Mouse (Mus musculus) CH12.LX (cell line): ENCODE measurements around the gene Dnhd1. TPM values are rescaled to one million over a fixed set of nuclear protein-coding genes. Genes with fewer than 3 reads are reported as not detected.

Source experiments
- DNase-seq: peaks from one replicate; pipeline ENCODE4 v3.0.0-alpha.2; 2013; ENCODE audit errors: extremely low read depth
- H3K27ac ChIP-seq: 2 replicates; pipeline ENCODE4 v1.5.1; 2012; ENCODE audit warnings: low read depth, mild to moderate bottlenecking, control low read depth, moderate library complexity; ENCODE audit not compliant: insufficient read depth
- H3K27me3 ChIP-seq: replicated peaks from 2 replicates; pipeline ENCODE3; 2012; ENCODE audit warnings: inconsistent platforms
- H3K36me3 ChIP-seq, 2 experiments: replicated peaks in 1 of 2; 2 replicates each; pipeline versions ENCODE3 to v1.6.1; 2012; ENCODE audit warnings: inconsistent platforms in 1 of 2, low read length in 1 of 2, mild to moderate bottlenecking in 1 of 2, mixed read lengths in 1 of 2, moderate library complexity in 1 of 2; ENCODE audit not compliant: control insufficient read depth in 1 of 2, insufficient read depth in 1 of 2
- H3K4me1 ChIP-seq, 2 experiments: 2 replicates each; pipeline ENCODE4 v1.6.1; 2012; ENCODE audit warnings: inconsistent platforms in 1 of 2, moderate library complexity in 1 of 2; ENCODE audit not compliant: insufficient read depth in 2 of 2, control insufficient read depth in 1 of 2
- H3K4me2 ChIP-seq: 2 replicates; pipeline ENCODE4 v1.6.1; 2012; ENCODE audit warnings: low read depth, mild to moderate bottlenecking, control low read depth; ENCODE audit not compliant: poor library complexity, insufficient read depth, severe bottlenecking
- H3K4me3 ChIP-seq, 3 experiments: fragments of 150-350 bp in 1 of 3; sonication (generic) in 1 of 3; replicated peaks in 1 of 3; 2 replicates each; pipeline versions ENCODE3 to v1.5.1; 2011 to 2012; ENCODE audit warnings: low read depth in 2 of 3, low read length in 2 of 3, mild to moderate bottlenecking in 2 of 3, moderate library complexity in 2 of 3, control low read depth in 1 of 3, improper control_type of control experiment in 1 of 3, inconsistent platforms in 1 of 3, mixed read lengths in 1 of 3; ENCODE audit not compliant: poor library complexity in 1 of 3
- H3K79me2 ChIP-seq: replicated peaks from 2 replicates; pipeline ENCODE4 v1.6.1; 2012; ENCODE audit warnings: mild to moderate bottlenecking, moderate library complexity; ENCODE audit not compliant: control insufficient read depth, poor library complexity, insufficient read depth, severe bottlenecking; ENCODE audit errors: extremely low read depth
- H3K9ac ChIP-seq: 2 replicates; pipeline ENCODE4 v1.6.1; 2012; ENCODE audit warnings: low read depth, mild to moderate bottlenecking, control low read depth, moderate library complexity; ENCODE audit not compliant: insufficient read depth
- H3K9me3 ChIP-seq: replicated peaks from 2 replicates; pipeline ENCODE3; 2012; ENCODE audit warnings: low read length, inconsistent platforms, mixed read lengths
- BHLHE40 ChIP-seq: IDR thresholded peaks from 2 replicates; pipeline ENCODE4 v1.6.1; 2011; ENCODE audit warnings: mild to moderate bottlenecking, low read depth, low read length, improper control_type of control experiment
- E2F4 ChIP-seq: IDR thresholded peaks from 2 replicates; pipeline ENCODE4 v1.6.1; 2011; ENCODE audit warnings: low read depth, low read length, improper control_type of control experiment; ENCODE audit not compliant: insufficient replicate concordance
- ETS1 ChIP-seq: conservative IDR thresholded peaks from 2 replicates; pipeline ENCODE4 v1.6.1; 2012; ENCODE audit warnings: low read depth, mild to moderate bottlenecking, inconsistent platforms, low read length, improper control_type of control experiment, moderate library complexity
- JUND ChIP-seq: conservative IDR thresholded peaks from 2 replicates; pipeline ENCODE4 v1.6.1; 2011; ENCODE audit warnings: low read depth, low read length, improper control_type of control experiment
- MAFK ChIP-seq: IDR thresholded peaks from 2 replicates; pipeline ENCODE4 v1.6.1; 2011; ENCODE audit warnings: low read length, improper control_type of control experiment; ENCODE audit not compliant: insufficient replicate concordance
- MAX ChIP-seq: IDR thresholded peaks from 2 replicates; pipeline ENCODE4 v1.6.1; 2011; ENCODE audit warnings: low read length, improper control_type of control experiment
- MAZ ChIP-seq: IDR thresholded peaks from 2 replicates; pipeline ENCODE4 v1.6.1; 2012; ENCODE audit warnings: low read depth, mild to moderate bottlenecking, inconsistent platforms, low read length, improper control_type of control experiment, moderate library complexity
- MEF2A ChIP-seq: IDR thresholded peaks from 2 replicates; pipeline ENCODE4 v1.6.1; 2014; ENCODE audit warnings: low read depth, mild to moderate bottlenecking, inconsistent platforms, low read length, improper control_type of control experiment, borderline replicate concordance
- MXI1 ChIP-seq: IDR thresholded peaks from 2 replicates; pipeline ENCODE4 v1.6.1; 2011; ENCODE audit warnings: mild to moderate bottlenecking, low read depth, low read length, improper control_type of control experiment
- MYC ChIP-seq: IDR thresholded peaks from 2 replicates; pipeline ENCODE4 v1.6.1; 2011; ENCODE audit warnings: low read depth, mild to moderate bottlenecking, improper control_type of control experiment, low read length
- NELFE ChIP-seq: IDR thresholded peaks from 2 replicates; pipeline ENCODE4 v1.6.1; 2011; ENCODE audit warnings: low read depth, low read length, improper control_type of control experiment
- NRF1 ChIP-seq: IDR thresholded peaks from 2 replicates; pipeline ENCODE4 v1.6.1; 2014; ENCODE audit warnings: low read depth, mild to moderate bottlenecking, inconsistent platforms, low read length, improper control_type of control experiment, moderate library complexity
- PAX5 ChIP-seq: IDR thresholded peaks from 2 replicates; pipeline ENCODE4 v1.6.1; 2012; ENCODE audit warnings: low read length, inconsistent platforms, mixed read lengths
- POLR2AphosphoS2 ChIP-seq: IDR thresholded peaks from 2 replicates; pipeline ENCODE4 v1.6.1; 2011; ENCODE audit warnings: low read depth, low read length, improper control_type of control experiment
- SIN3A ChIP-seq: IDR thresholded peaks from 2 replicates; pipeline ENCODE4 v1.6.1; 2012; ENCODE audit warnings: low read length, improper control_type of control experiment, inconsistent platforms
- SMC3 ChIP-seq: IDR thresholded peaks from 2 replicates; pipeline ENCODE4 v1.6.1; 2011; ENCODE audit warnings: low read depth, low read length, improper control_type of control experiment
- TBP ChIP-seq: conservative IDR thresholded peaks from 2 replicates; pipeline ENCODE4 v1.6.1; 2011; ENCODE audit warnings: low read depth, low read length, improper control_type of control experiment
- TCF12 ChIP-seq: IDR thresholded peaks from 2 replicates; pipeline ENCODE4 v1.6.1; 2014; ENCODE audit warnings: low read depth, mild to moderate bottlenecking, inconsistent platforms, low read length, improper control_type of control experiment
- USF1 ChIP-seq: IDR thresholded peaks from 2 replicates; pipeline ENCODE4 v1.6.1; 2014; ENCODE audit warnings: low read depth, mild to moderate bottlenecking, inconsistent platforms, low read length, improper control_type of control experiment
- ZC3H11A ChIP-seq: IDR thresholded peaks from 2 replicates; pipeline ENCODE4 v1.6.1; 2012; ENCODE audit warnings: low read depth, mild to moderate bottlenecking, inconsistent platforms, low read length, improper control_type of control experiment
- ZKSCAN1 ChIP-seq: IDR thresholded peaks from 2 replicates; pipeline ENCODE4 v1.6.1; 2012; ENCODE audit warnings: low read depth, inconsistent platforms, low read length, improper control_type of control experiment, borderline replicate concordance
- dilution Hi-C: fragments of 300-500 bp; cut with MboI; formaldehyde crosslinking; loops from 2 replicates; pipeline ENCODE4 v1.14.3; 2020; ENCODE audit warnings: low sequenced_read_pairs; ENCODE audit not compliant: extremely low pct_unique_long_range_greater_than_20kb, extremely low pct_ligation_motif_present
- in situ Hi-C: fragments of 300-500 bp; cut with MboI; formaldehyde crosslinking; loops from 3 replicates; pipeline ENCODE4 v1.14.3; 2019; ENCODE audit warnings: low sequenced_read_pairs, low pct_ligation_motif_present, low pct_unique_long_range_greater_than_20kb, mixed read lengths
- polyA plus RNA-seq: library from polyadenylated mRNA; unstranded; fragments of >175 nt; gene quantifications from 2 replicates; pipeline ENCODE4 v1.2.1, GENCODE M21; 2012; ENCODE audit warnings: low read depth; ENCODE audit not compliant: insufficient read length
- total RNA-seq, 2 experiments: library from RNA; depleted of rRNA; stranded (reverse); fragments of 300-350 nt in 1 of 2; fragments of >200 nt in 1 of 2; gene quantifications; 2 replicates each; pipeline ENCODE4 v1.2.3; 2012 to 2014

Dnhd1 gene
- total and polyA plus RNA-seq, 3 experiments, result 0.08 to 0.41 (median 0.23) TPM

GRCm38 (mm10) chr7:105633127-105633800 is 17.4 kb upstream of the Dnhd1 start, which contains the start of gene Trim3:
Gene Trim3, minus strand, starts transcription at chr7:105633571.
- Histone ChIP-seq H3K27me3 (peaks cover 9% of the 10 kb centered on the region), H3K79me2 (no peaks in the 10 kb centered on the region), H3K9me3 (no peaks in the 10 kb centered on the region), H3K27ac (no peak within 1 kb of the TSS), H3K9ac (peak within 1 kb of the TSS; percentile 51), H3K4me1 (peaks cover 3 to 28% of the 10 kb centered on the region in 2 experiments; a peak in 3 of 4 replicates), H3K4me2 (peak within 1 kb of the TSS; percentile 84), H3K36me3 (peaks cover 18 to 37% of the 10 kb centered on the region in 2 experiments), H3K4me3 (peak within 1 kb of the TSS; percentile 53 to 76 (median 69))
- TF ChIP-seq NRF1 (peak; percentile 64), MXI1 (0 out of 2 replicates have a peak, but pooled peaks have one; percentile 20), TCF12 (no peak), MYC (no peak), BHLHE40 (peak; percentile 85)
- peak; percentile 53 for DNase-seq
- dilution Hi-C loops, result no loop called here
- in situ Hi-C loops, result no loop called here

GRCm38 (mm10) chr7:105633801-105634135 is 16.9 kb upstream of the Dnhd1 start:
- H3K9ac ChIP-seq, result no peak overlapping the region
- H3K27me3 ChIP-seq, result peaks cover 9% of the 10 kb centered on the region
- H3K79me2 ChIP-seq, result 0 out of 2 replicates have a peak, but pooled peaks cover under 1% of the 10 kb centered on the region
- TF ChIP-seq MAFK (no peak), MAZ (no peak), TBP (no peak), MAX (no peak), SIN3A (no peak), NRF1 (no peak), PAX5 (no peak), ZKSCAN1 (no peak), ETS1 (no peak), ZC3H11A (no peak), NELFE (no peak), BHLHE40 (no peak), E2F4 (no peak), SMC3 (no peak), MXI1 (no peak), JUND (no peak), POLR2AphosphoS2 (no peak), MEF2A (no peak), USF1 (no peak)
- H3K36me3 ChIP-seq, result peaks cover 18 to 42% of the 10 kb centered on the region in 2 experiments
- DNase-seq, result no peak
- dilution Hi-C loops (no loop called here), in situ Hi-C loops (no loop called here)
- no peaks in the 10 kb centered on the region for H3K9me3 ChIP-seq
- H3K4me1 ChIP-seq, result peaks cover 3 to 26% of the 10 kb centered on the region in 2 experiments; a peak in 3 of 4 replicates
- H3K27ac ChIP-seq, result no peak overlapping the region
- peak overlapping the region; percentile 84; the same call in 1 of the 2 replicates for H3K4me2 ChIP-seq
- peak overlapping the region in 2 of 3 experiments; percentile 35 to 69 for H3K4me3 ChIP-seq
